Mouse (Mus musculus): Measurements from ENCODE around the gene Dusp10.

GRCm38 (mm10) chr1:184065589-184066361 lies 52.7 kb downstream of the Dusp10 start:
- TF ChIP-seq CTCF (IDR thresholded peaks at IDR 0.05; ENCODE audit: control insufficient read depth, insufficient read depth, insufficient read length) (no peak), CEBPB (IDR thresholded peaks at IDR 0.05; ENCODE audit: low read depth) (no peak)

Measured in C2C12 (cell line).